7 mouse cellular contexts compared by ENCODE assay signal in the genomic region with DNA sequence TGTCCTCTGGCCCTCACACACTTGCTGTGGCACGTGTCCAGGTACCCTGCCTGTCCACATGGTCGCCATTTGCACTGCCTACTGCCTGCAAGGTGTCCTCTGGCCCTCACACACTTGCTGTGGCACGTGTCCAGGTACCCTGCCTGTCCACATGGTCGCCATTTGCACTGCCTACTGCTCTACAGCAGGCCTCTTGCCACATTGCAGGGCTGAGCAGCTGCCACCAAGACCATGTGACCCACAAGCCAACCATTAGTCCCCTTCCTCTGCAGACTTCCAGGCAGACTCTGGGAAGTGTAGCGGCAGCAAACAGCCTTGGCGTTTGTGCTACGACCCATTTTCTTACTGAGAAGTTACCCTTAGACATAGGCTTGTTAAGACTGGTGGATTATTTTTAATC.
DNase-seq lines count a peak whose midpoint lies in the region; ATAC-seq and TF ChIP-seq lines count a peak whose summit lies in the region.
"Not testable (repeated sequence)": the region's sequence is repeated elsewhere in the genome, so short reads cannot be mapped to it uniquely, and the experiment has no call there.

No protein-coding gene starts in this region.

- not testable (repeated sequence) for H3K27ac ChIP-seq in hindbrain, embryonic 14.5 days; kidney, embryonic 15.5 days; midbrain, postnatal 0 days (ENCODE audit: low read depth, low read length)

- H3K4me3 ChIP-seq in hindbrain, embryonic 14.5 days (replicated peaks; ENCODE audit: low read length); kidney, embryonic 15.5 days (replicated peaks); midbrain, postnatal 0 days (ENCODE audit: low read depth, low read length): not testable (repeated sequence)

- peak; percentile 38; the same call in 1 of the 2 replicates for ATAC-seq in hindbrain, embryonic 14.5 days (ENCODE audit: low FRiP score)
- ATAC-seq in kidney, embryonic 15.5 days (replicated peaks; ENCODE audit: low FRiP score) = 0 out of 2 replicates have a peak, but pooled peaks have one; percentile 21
- peak; percentile 32; the same call in 1 of the 2 replicates for ATAC-seq in midbrain, postnatal 0 days (ENCODE audit: low FRiP score)

- 82% methylated on average over 5 of the region's 7 CpGs for WGBS in hindbrain, embryonic 14.5 days
- WGBS in kidney, embryonic 15.5 days = 82% methylated on average over 7 of the region's 7 CpGs
- WGBS in midbrain, postnatal 0 days = 84% methylated on average over 5 of the region's 7 CpGs

- TF ChIP-seq CTCF in brain, embryonic 14.5 days (IDR thresholded peaks at IDR 0.05; ENCODE audit: borderline replicate concordance, extremely low read depth, insufficient read depth, insufficient read length); midbrain, postnatal 0 days (IDR thresholded peaks at IDR 0.05): not testable (repeated sequence)

- TF ChIP-seq POLR2A in brain, embryonic 14.5 days (IDR thresholded peaks at IDR 0.05; ENCODE audit: borderline replicate concordance, extremely low read depth, insufficient read depth, insufficient read length, poor library complexity, severe bottlenecking) = not testable (repeated sequence)

- not testable (repeated sequence) for H3K9ac ChIP-seq in hindbrain, embryonic 14.5 days; kidney, embryonic 15.5 days; midbrain, postnatal 0 days (replicated peaks; ENCODE audit: low read length, poor library complexity, severe bottlenecking)

- DNase-seq in brain, embryonic 14.5 days (ENCODE audit: low read depth) = peak; percentile 66
- DNase-seq in cerebellum, adult 18-20 months = peak; percentile 81 to 85
- peak; percentile 93 for DNase-seq in cerebellum, adult 9-11 months
- DNase-seq in cerebellum, postnatal 36 days = peak; percentile 79 to 81
- DNase-seq in hindbrain, embryonic 14.5 days (ENCODE audit: low spot score) = not testable (repeated sequence)
- DNase-seq in midbrain, postnatal 0 days (ENCODE audit: low spot score) = peak; percentile 61

- not testable (repeated sequence) for H3K27me3 ChIP-seq in hindbrain, embryonic 14.5 days (ENCODE audit: control insufficient read depth, insufficient read depth, low read length); kidney, embryonic 15.5 days; midbrain, postnatal 0 days (ENCODE audit: insufficient read depth, low read length)

- H3K9me3 ChIP-seq in hindbrain, embryonic 14.5 days (ENCODE audit: control insufficient read depth, low read length); kidney, embryonic 15.5 days (replicated peaks); midbrain, postnatal 0 days (ENCODE audit: low read length): not testable (repeated sequence)

- H3K4me2 ChIP-seq in hindbrain, embryonic 14.5 days (replicated peaks); kidney, embryonic 15.5 days; midbrain, postnatal 0 days (ENCODE audit: low read depth, low read length, poor library complexity, severe bottlenecking): not testable (repeated sequence)

- peaks cover 58% of the 10 kb centered on the region for H3K36me3 ChIP-seq in hindbrain, embryonic 14.5 days (replicated peaks; ENCODE audit: control insufficient read depth, insufficient read depth)
- peaks cover 72% of the 10 kb centered on the region for H3K36me3 ChIP-seq in kidney, embryonic 15.5 days
- H3K36me3 ChIP-seq in midbrain, postnatal 0 days (ENCODE audit: insufficient read depth, low read length) = peaks cover 43% of the 10 kb centered on the region

- not testable (repeated sequence) for H3K4me1 ChIP-seq in hindbrain, embryonic 14.5 days (replicated peaks; ENCODE audit: control insufficient read depth, insufficient read depth, low read length); kidney, embryonic 15.5 days; midbrain, postnatal 0 days (ENCODE audit: insufficient read depth, low read length)
